Mouse (Mus musculus) bone marrow, adult 2 months (tissue): ENCODE measurements around the gene Steap3.

Experiments used
- CTCF ChIP-seq: fragments of 200-500 bp; IDR thresholded peaks from 2 replicates; pipeline ENCODE4 v1.5.1; 2011; ENCODE audit warnings: low read length, control low read depth; ENCODE audit not compliant: control insufficient read depth, insufficient read depth
- POLR2A ChIP-seq: fragments of 200-500 bp; IDR thresholded peaks from 2 replicates; pipeline ENCODE4 v1.6.1; 2011; ENCODE audit warnings: low read depth, mild to moderate bottlenecking, control low read depth, low read length, borderline replicate concordance; ENCODE audit not compliant: control insufficient read depth

GRCm38 (mm10) chr1:120287679-120288078 lies 15.2 kb upstream of the Steap3 start:
- TF ChIP-seq CTCF: no peak
- no peak for TF ChIP-seq POLR2A
